Mouse (Mus musculus): ENCODE measurements around the gene Stk19. TPM values are rescaled to one million over a fixed set of nuclear protein-coding genes. Genes with fewer than 3 reads are reported as not detected.

The Stk19 gene
- polyA plus RNA-seq, 1 experiment from 2014 or later, result 18.4 TPM

DNA sequence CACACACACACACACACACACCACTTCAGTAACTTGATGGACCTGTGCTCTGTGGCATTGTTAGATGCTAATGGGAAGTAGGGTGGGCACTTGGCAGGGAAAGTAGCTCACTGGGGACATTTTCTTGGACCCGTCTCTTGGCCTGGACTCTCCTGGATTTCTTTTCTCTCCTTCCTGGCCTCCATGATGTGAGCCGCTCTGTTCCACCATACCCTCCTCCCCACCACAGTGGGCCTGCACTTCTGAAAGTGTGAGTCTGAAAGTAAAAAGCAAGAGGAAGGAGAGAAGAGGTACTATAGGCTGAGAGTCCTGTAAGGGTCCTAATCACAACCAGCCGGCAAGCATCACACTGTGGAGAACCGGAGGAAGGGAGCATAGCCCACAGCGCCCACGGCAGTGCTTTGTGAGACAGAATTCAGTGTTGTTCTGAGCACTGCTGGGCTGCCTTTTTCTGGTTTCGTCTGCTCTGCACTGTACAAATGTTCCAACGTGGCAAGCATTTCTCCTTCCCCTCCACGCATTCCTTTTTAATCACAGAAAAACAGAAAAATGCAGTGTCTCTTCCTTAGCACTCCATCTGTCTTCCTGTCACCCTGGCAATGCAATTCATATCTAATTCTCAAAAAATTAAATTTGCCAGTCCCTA lies 58.9 kb downstream of the Stk19 start:
- Histone ChIP-seq H3K27me3 (ENCODE audit: control insufficient read depth, insufficient read depth, low read length) (no peaks in the 10 kb centered on the region), H3K4me2 (ENCODE audit: low read depth, low read length) (no peak overlapping the region), H3K9me3 (replicated peaks; ENCODE audit: control insufficient read depth, low read length) (no peaks in the 10 kb centered on the region), H3K4me1 (ENCODE audit: control insufficient read depth, insufficient read depth, low read length) (no peaks in the 10 kb centered on the region), H3K36me3 (replicated peaks; ENCODE audit: control insufficient read depth, insufficient read depth, low read depth, low read length) (no peaks in the 10 kb centered on the region), H3K9ac (replicated peaks; ENCODE audit: low read length) (no peak overlapping the region), H3K27ac (replicated peaks; ENCODE audit: low read depth, low read length) (no peak overlapping the region), H3K4me3 (ENCODE audit: low read depth, low read length) (no peak overlapping the region)
- peak; percentile 8 for DNase-seq (ENCODE audit: low spot score)
- 82% methylated on average over 9 of the region's 9 CpGs for WGBS
- ATAC-seq (replicated peaks; ENCODE audit: insufficient number of reproducible peaks, low FRiP score, low TSS enrichment, low read depth), result no peak

Small RNA genes lying within 50 kb of the gene (microRNA-seq; reads per million reads assigned to microRNA genes)
- not detected for gene Mir6970 (ENCODE audit: borderline number of aligned reads)
- gene Mir6971 (ENCODE audit: borderline number of aligned reads), result not detected
- not detected for gene Mir6972 (ENCODE audit: borderline number of aligned reads)

Other genes with a start within 250 kb of the Stk19 start
- gene Gpsm3, start 247.1 kb downstream of the Stk19 start, polyA plus RNA-seq (2014; fragmentation: Nextera tagmentation; extraction: Ambion mirVana), result 5.5 and 6.0 TPM in 2 replicates
- 17.9 and 21.2 TPM in 2 replicates for gene Pbx2, start 245.7 kb downstream of the Stk19 start, polyA plus RNA-seq (2014; fragmentation: Nextera tagmentation; extraction: Ambion mirVana)
- gene Ager, start 239.1 kb downstream of the Stk19 start, polyA plus RNA-seq (2014; fragmentation: Nextera tagmentation; extraction: Ambion mirVana), result 0.64 and 1.2 TPM in 2 replicates
- gene Rnf5, start 233.3 kb downstream of the Stk19 start, polyA plus RNA-seq (2014; fragmentation: Nextera tagmentation; extraction: Ambion mirVana), result 117 and 118 TPM in 2 replicates
- gene Agpat1, start 232.7 kb downstream of the Stk19 start, polyA plus RNA-seq (2014; fragmentation: Nextera tagmentation; extraction: Ambion mirVana), result 55.3 and 59.8 TPM in 2 replicates
- gene Egfl8, start 221.0 kb downstream of the Stk19 start, polyA plus RNA-seq (2014; fragmentation: Nextera tagmentation; extraction: Ambion mirVana), result 3.1 and 4.4 TPM in 2 replicates
- gene Ppt2, start 208.4 kb downstream of the Stk19 start, polyA plus RNA-seq (2014; fragmentation: Nextera tagmentation; extraction: Ambion mirVana), result 19.4 and 20.0 TPM in 2 replicates
- 0.10 and 0.11 TPM in 2 replicates for gene Prrt1, start 207.4 kb downstream of the Stk19 start, polyA plus RNA-seq (2014; fragmentation: Nextera tagmentation; extraction: Ambion mirVana)
- gene Fkbpl, start 192.2 kb downstream of the Stk19 start, polyA plus RNA-seq (2014; fragmentation: Nextera tagmentation; extraction: Ambion mirVana), result 16.2 and 16.6 TPM in 2 replicates
- gene Atf6b, start 189.8 kb downstream of the Stk19 start, polyA plus RNA-seq (2014; fragmentation: Nextera tagmentation; extraction: Ambion mirVana), result 55.8 and 58.5 TPM in 2 replicates
- not detected in 2 replicates for gene Tnxb, start 166.4 kb downstream of the Stk19 start, polyA plus RNA-seq (2014; fragmentation: Nextera tagmentation; extraction: Ambion mirVana)
- not detected in 2 replicates for gene C4b, start 93.1 kb downstream of the Stk19 start, polyA plus RNA-seq (2014; fragmentation: Nextera tagmentation; extraction: Ambion mirVana)
- not detected in 2 replicates for gene Cyp21a1, start 32.4 kb downstream of the Stk19 start, polyA plus RNA-seq (2014; fragmentation: Nextera tagmentation; extraction: Ambion mirVana)
- 65.3 and 68.1 TPM in 2 replicates for gene Dxo, start 74 bp upstream of the Stk19 start, polyA plus RNA-seq (2014; fragmentation: Nextera tagmentation; extraction: Ambion mirVana)
- 27.1 and 31.9 TPM in 2 replicates for gene Skiv2l, start 13.3 kb upstream of the Stk19 start, polyA plus RNA-seq (2014; fragmentation: Nextera tagmentation; extraction: Ambion mirVana)
- gene Nelfe, start 13.4 kb upstream of the Stk19 start, polyA plus RNA-seq (2014; fragmentation: Nextera tagmentation; extraction: Ambion mirVana), result 128 and 130 TPM in 2 replicates
- 1.2 and 2.0 TPM in 2 replicates for gene Cfb, start 25.6 kb upstream of the Stk19 start, polyA plus RNA-seq (2014; fragmentation: Nextera tagmentation; extraction: Ambion mirVana)
- 1.6 and 2.0 TPM in 2 replicates for gene Zbtb12, start 42.5 kb upstream of the Stk19 start, polyA plus RNA-seq (2014; fragmentation: Nextera tagmentation; extraction: Ambion mirVana)
- not detected in 2 replicates for gene Gm20547, start 45.1 kb upstream of the Stk19 start, polyA plus RNA-seq (2014; fragmentation: Nextera tagmentation; extraction: Ambion mirVana)
- 0.81 and 1.6 TPM in 2 replicates for gene C2, start 61.3 kb upstream of the Stk19 start, polyA plus RNA-seq (2014; fragmentation: Nextera tagmentation; extraction: Ambion mirVana)
- 59.3 and 60.6 TPM in 2 replicates for gene Ehmt2, start 61.5 kb upstream of the Stk19 start, polyA plus RNA-seq (2014; fragmentation: Nextera tagmentation; extraction: Ambion mirVana)
- 0.08 and 0.11 TPM in 2 replicates for gene Slc44a4, start 77.5 kb upstream of the Stk19 start, polyA plus RNA-seq (2014; fragmentation: Nextera tagmentation; extraction: Ambion mirVana)
- gene Neu1, start 94.3 kb upstream of the Stk19 start, polyA plus RNA-seq (2014; fragmentation: Nextera tagmentation; extraction: Ambion mirVana), result 10.9 and 13.1 TPM in 2 replicates
- gene Hspa1b, start 122.3 kb upstream of the Stk19 start, polyA plus RNA-seq (2014; fragmentation: Nextera tagmentation; extraction: Ambion mirVana), result 0.21 and 0.49 TPM in 2 replicates
- not detected in 2 replicates for gene Gm20481, start 133.0 kb upstream of the Stk19 start, polyA plus RNA-seq (2014; fragmentation: Nextera tagmentation; extraction: Ambion mirVana)
- 1.7 and 1.8 TPM in 2 replicates for gene Hspa1a, start 135.2 kb upstream of the Stk19 start, polyA plus RNA-seq (2014; fragmentation: Nextera tagmentation; extraction: Ambion mirVana)
- gene Hspa1l, start 135.8 kb upstream of the Stk19 start, polyA plus RNA-seq (2014; fragmentation: Nextera tagmentation; extraction: Ambion mirVana), result 1.5 and 2.0 TPM in 2 replicates
- gene Lsm2, start 144.9 kb upstream of the Stk19 start, polyA plus RNA-seq (2014; fragmentation: Nextera tagmentation; extraction: Ambion mirVana), result 219 and 241 TPM in 2 replicates
- 73.9 and 85.2 TPM in 2 replicates for gene Vars, start 164.0 kb upstream of the Stk19 start, polyA plus RNA-seq (2014; fragmentation: Nextera tagmentation; extraction: Ambion mirVana)
- gene Vwa7, start 179.6 kb upstream of the Stk19 start, polyA plus RNA-seq (2014; fragmentation: Nextera tagmentation; extraction: Ambion mirVana), result 0.10 and 0.17 TPM in 2 replicates
- 3.5 and 7.5 TPM in 2 replicates for gene Sapcd1, start 191.1 kb upstream of the Stk19 start, polyA plus RNA-seq (2014; fragmentation: Nextera tagmentation; extraction: Ambion mirVana)
- gene Msh5, start 209.8 kb upstream of the Stk19 start, polyA plus RNA-seq (2014; fragmentation: Nextera tagmentation; extraction: Ambion mirVana), result 3.0 and 3.2 TPM in 2 replicates
- gene Clic1, start 213.0 kb upstream of the Stk19 start, polyA plus RNA-seq (2014; fragmentation: Nextera tagmentation; extraction: Ambion mirVana), result 73.9 and 84.2 TPM in 2 replicates
- gene Ddah2, start 222.1 kb upstream of the Stk19 start, polyA plus RNA-seq (2014; fragmentation: Nextera tagmentation; extraction: Ambion mirVana), result 543 and 586 TPM in 2 replicates
- 0.33 TPM in 1 of 2 replicates, not detected in the other for gene Ly6g6c, start 228.4 kb upstream of the Stk19 start, polyA plus RNA-seq (2014; fragmentation: Nextera tagmentation; extraction: Ambion mirVana)
- 0.74 and 1.2 TPM in 2 replicates for gene Mpig6b, start 229.2 kb upstream of the Stk19 start, polyA plus RNA-seq (2014; fragmentation: Nextera tagmentation; extraction: Ambion mirVana)
- 0.66 and 1.1 TPM in 2 replicates for gene Ly6g6e, start 240.0 kb upstream of the Stk19 start, polyA plus RNA-seq (2014; fragmentation: Nextera tagmentation; extraction: Ambion mirVana)
- gene Ly6g6d, start 241.1 kb upstream of the Stk19 start, polyA plus RNA-seq (2014; fragmentation: Nextera tagmentation; extraction: Ambion mirVana), result 0.92 TPM in 1 of 2 replicates, not detected in the other
- gene Ly6g6f, start 248.7 kb upstream of the Stk19 start, polyA plus RNA-seq (2014; fragmentation: Nextera tagmentation; extraction: Ambion mirVana), result 0.36 and 0.43 TPM in 2 replicates